Mouse (Mus musculus) G1E (cell line): ENCODE measurements around the gene Orc5.

Experiments
- CTCF ChIP-seq: IDR thresholded peaks from 2 replicates; pipeline ENCODE4 v1.5.1; 2012; ENCODE audit warnings: low read depth, low read length, inconsistent platforms, mixed read lengths
- GATA2 ChIP-seq: IDR thresholded peaks from 2 replicates; pipeline ENCODE4 v1.6.1; 2012; ENCODE audit warnings: low read depth, low read length, inconsistent platforms, borderline replicate concordance
- POLR2AphosphoS5 ChIP-seq: IDR thresholded peaks from 2 replicates; pipeline ENCODE4 v1.6.1; 2012; ENCODE audit warnings: low read depth, low read length, inconsistent platforms; ENCODE audit not compliant: insufficient replicate concordance
- TAL1 ChIP-seq: conservative IDR thresholded peaks from 2 replicates; pipeline ENCODE4 v1.6.1; 2012; ENCODE audit warnings: low read depth, low read length, inconsistent platforms, mixed read lengths

DNA sequence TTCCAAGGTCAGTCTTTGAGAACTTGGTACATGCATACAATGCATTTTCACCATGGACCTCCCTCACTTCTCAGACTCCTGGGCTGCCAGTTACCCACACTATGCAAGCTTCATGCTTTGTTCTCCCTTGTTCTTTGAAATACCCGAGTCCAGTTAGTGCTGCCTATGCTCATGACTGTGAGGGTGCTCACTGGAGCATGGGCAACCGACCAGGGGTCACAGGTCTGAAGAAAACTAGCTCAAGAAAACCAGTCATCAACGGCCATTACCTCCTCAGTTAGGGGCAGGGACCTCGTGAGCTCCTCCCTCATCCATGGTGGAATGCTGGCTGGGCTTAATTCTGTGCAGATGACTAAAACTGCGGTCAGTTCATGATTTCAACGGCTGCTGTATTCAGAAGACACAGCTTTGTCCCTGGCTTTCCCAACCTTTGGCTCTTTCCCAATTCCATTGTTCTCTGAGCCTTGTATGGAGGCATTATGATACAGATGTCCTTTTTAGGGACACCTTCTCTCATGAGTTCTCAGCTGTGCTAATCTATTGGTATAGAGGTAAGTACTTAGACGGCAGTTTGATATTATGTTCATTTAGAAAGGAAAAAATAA is 11.1 kb downstream of the Orc5 start:
- no peak for TF ChIP-seq CTCF
- TF ChIP-seq TAL1, result no peak
- no peak for TF ChIP-seq GATA2
- TF ChIP-seq POLR2AphosphoS5, result no peak
